Mouse (Mus musculus) left cerebral cortex, postnatal 10 days (tissue): ENCODE data around the gene Ap3m1. TPM values are rescaled to one million over a fixed set of nuclear protein-coding genes. Genes with fewer than 3 reads are reported as not detected.

Source experiments
- DNase-seq, 2 experiments: peaks; one replicate each; pipeline ENCODE4 v3.0.0; 2021 to 2022; ENCODE audit warnings: low spot score in 2 of 2, mixed read lengths in 1 of 2; ENCODE audit errors: extremely low spot score in 1 of 2
- intact Hi-C: fragments of 180-260 bp; cut with DNase I; formaldehyde crosslinking; loops from one replicate; pipeline ENCODE4 v1.15.1; 2025
- total RNA-seq, 2 experiments: library from RNA; stranded (reverse); gene quantifications; 2 replicates each; pipeline ENCODE4 v1.2.3; 2021

The Ap3m1 gene
- total RNA-seq, 2 experiments from 2014 or later, result 79.9 to 87.7 TPM

DNA sequence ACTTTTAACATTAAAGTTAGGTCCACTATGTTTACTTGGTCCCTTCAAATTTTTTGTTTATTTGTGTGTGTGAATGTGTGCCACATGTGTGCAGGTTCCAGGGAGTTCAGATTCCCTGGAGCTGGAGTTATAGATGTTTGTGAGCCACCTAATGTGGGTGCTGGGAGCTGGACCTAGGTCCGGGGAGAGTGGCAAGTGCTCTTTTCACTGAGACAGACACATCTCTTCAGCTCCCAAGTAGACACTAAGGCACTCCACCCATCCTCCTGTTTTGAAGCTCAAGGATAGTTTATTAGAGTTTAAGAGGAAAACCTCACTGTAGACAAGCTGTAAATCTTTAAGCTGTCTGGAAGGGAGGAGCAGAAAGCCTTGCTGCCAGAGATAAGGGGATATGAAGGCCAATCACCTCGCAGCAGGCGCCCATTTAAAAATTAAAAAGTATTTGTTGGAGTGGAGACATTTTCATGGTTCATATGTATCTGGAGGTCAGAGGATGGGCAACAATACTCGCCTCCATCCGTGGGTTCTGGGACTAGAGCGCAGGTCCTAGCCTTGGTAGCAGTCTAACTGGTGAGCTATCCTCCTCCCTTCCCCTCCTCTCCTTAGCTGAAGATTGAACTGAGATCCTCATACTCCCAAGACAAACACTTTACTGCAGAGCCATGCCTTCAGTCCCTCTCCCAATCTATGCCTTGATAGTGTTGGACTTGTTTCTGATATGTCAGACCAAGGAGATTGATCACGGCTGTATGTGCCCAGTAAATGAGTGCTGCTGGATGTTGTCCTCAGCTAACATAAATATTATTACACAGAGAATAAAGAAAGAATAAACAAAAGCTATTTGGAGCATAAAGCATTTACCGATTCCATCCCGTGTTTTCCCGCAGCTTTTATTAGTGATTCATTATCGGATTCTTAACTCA is 22.4 kb upstream of the Ap3m1 start:
- intact Hi-C loops, result no loop called here

DNA sequence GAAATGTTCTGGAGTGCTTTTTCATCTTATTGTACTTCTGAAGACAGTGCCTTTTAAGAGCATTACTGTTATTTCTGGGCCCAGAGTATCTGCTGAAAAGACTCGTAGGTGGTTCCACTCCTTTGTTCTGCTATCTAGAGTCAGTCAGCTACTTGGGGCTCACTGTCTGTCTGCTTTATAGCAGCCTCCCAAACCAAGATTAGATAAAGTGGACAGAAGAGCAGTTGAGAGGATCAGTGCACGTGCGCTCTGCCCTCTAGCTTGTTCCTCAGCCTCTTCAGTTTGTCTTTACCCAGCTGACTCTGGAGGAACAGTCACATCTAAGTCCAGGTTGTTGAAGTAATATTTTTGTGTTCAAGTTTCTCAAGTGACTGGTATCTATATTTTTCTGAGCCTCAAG is 21.7 kb upstream of the Ap3m1 start:
- DNase-seq, result no peak
- intact Hi-C loops, result no loop called here

More for the DNA sequence above, 22.4 kb upstream of the Ap3m1 start:
- no peak for DNase-seq

DNA sequence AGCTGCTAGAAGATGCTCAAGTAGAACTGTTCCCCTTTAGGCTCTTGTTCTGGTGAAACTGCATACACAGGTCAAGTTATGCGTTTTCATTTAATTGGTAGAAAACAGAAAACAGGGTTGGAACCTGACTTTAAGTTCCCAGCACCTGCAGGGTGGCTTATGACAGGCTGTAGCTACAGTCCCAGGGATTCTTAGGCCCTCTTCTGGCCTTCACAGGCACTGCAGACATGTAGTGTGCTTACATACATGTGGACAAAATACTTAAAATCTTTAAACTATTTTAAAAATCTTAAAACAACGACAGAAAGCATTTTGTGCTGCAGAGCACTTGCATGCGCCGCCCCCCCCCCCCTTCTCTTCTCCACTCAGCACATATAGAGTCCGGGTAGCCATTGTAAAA is 17.3 kb upstream of the Ap3m1 start:
- intact Hi-C loops, result no loop called here
- DNase-seq, result no peak

DNA sequence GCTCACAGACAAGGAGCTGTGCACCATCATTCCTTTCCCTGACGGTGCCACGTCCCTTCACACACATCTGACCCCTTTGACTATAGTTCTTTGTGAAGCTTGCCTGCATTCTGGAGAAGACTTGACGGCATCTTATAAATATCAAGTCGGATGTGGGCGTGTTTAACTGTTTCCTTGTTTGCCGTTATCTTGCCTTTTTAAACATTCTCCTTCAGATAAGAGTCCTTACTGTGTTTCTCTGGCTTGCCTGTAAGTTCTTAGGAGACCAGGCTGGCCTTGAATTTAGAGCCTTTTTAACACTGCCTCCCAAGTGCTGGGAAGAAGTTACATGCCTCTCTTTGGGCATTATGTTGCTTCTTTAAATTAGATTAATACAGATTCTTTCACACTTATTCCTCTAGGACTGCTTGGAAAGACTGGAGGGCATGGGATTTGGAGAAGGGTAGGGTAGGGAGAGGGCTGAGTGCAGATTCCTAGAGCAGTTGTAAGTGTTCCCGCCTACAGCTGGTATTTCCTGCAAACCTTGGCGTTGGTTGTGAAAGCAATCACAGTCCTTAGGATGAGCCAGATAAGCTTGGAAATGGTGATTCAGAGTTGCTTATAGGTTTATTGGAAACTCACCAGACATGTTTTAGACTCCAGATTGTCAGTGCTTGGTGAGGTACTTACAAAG is 13.3 kb upstream of the Ap3m1 start:
- intact Hi-C loops, result no loop called here
- DNase-seq, result no peak

DNA sequence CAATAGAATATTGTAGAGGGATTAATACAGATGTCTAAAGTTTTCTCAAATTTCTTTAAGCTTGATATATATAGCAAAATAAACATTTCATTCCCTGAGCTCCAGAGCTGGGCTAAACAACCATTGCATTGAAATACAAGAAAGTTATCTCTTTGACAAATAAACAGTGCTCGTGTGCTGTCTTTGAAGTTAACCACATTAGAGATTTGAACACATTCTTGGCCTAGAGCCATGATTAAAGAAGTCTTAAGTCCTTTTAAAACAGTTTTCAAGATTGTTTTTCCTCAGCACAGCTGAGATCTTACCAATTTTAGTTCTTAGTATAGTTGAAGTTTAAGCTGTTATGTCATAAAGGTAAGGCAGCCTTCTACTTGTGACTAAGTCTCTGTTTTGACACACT is 12.0 kb upstream of the Ap3m1 start:
- intact Hi-C loops, result no loop called here
- no peak for DNase-seq

DNA sequence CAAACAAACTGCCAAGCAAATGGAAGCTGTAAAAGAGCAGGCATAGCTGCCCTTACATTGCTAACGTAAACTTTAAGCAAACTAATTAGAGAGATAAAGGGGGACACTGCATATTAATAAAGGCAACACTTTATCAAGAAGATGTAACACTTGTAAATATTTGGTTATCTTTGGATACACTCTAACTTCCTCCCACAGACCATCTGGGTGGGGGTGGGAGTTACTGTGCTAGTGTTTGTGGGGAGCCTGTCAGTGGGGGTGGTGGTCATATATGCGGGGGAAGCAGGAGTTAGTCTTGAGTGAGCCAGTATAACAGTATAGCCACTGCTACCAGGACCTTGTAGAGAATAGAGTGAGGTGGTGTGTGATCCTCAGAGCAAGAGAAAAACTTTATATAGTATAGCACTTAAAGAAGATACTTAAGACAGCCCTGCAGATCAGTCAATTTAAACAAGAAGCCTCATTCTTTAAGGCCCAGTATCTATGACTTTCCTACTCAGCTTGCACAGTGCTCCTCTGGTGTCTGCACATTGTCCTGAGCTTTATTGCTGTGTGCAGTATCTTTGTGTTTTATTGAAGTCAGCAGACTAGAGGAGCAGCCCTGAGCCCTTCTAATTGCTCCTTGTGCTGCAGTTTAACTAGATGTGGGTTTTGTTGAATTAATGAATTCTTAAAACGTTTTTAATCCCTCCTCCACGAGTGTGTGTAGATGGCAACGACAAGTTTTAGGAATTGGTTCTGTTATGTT is 10.6 kb upstream of the Ap3m1 start:
- DNase-seq, result no peak

DNA sequence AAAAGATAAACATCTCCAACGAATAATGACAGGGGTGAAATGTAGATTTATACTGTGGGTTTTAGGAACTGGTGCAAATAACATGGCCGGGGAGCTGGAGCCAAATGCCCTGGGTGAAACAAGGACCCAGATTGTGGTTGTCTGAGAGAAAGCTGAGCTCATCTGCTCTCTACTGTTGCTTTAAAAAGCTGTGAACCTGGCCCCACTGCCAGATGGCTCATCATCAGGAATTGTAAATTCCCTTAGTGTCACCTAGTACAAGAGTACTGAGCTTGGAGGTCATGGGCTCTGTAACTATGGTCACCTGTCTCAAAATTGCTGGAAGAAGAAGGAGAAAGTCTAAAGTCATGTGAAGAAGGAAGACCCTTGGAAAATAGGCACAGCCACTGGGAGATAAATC is 6.7 kb upstream of the Ap3m1 start:
- intact Hi-C loops, result no loop called here
- no peak for DNase-seq

More for the DNA sequence above, 10.6 kb upstream of the Ap3m1 start:
- intact Hi-C loops, result no loop called here

DNA sequence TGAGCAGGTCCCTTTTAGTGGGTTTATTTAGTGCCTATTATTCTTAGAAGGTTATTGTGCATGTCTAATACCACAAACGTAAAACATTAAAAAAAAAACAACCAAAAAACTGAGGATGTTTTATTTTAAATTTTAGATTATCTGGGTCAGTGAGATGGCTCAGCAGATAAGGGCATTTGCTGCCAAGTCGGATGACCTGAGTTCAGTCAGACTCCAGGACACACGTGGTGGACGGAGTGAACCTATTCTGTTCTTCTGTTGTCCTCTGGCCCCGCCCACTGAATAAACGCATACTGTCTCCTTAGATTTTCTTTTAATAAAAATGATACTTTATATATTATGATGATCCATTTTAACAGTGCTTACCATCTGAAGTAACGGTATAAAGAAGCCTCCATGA is 1.3 kb upstream of the Ap3m1 start:
- DNase-seq, result peak in 1 of 2 experiments; percentile 28
- intact Hi-C loops, result loop anchor here (5.0 kb wide), 1 partner anchor 64 kb away; no protein-coding TSS in a partner anchor

DNA sequence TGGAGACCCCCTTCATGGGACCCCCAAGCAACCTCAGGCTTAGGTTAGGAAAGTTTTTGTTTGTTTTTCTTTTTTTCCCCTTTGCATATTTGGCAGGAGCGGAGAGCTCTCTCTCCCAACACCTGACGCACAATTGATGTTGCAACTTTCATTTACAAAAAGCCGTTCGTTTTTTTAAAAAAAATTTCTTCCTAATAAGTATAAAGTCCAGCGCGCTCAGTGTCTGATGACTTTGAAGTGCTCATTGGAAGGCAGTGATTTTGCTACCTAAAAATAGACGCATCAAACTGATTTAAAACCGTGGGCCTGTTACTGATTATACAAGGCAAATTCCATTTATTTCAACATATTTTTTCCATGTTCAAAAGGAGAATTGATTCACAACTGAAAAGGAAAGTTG is 843 bp upstream of the Ap3m1 start:
- DNase-seq, result no peak
- intact Hi-C loops, result loop anchor here (5.0 kb wide), 1 partner anchor 64 kb away; no protein-coding TSS in a partner anchor

DNA sequence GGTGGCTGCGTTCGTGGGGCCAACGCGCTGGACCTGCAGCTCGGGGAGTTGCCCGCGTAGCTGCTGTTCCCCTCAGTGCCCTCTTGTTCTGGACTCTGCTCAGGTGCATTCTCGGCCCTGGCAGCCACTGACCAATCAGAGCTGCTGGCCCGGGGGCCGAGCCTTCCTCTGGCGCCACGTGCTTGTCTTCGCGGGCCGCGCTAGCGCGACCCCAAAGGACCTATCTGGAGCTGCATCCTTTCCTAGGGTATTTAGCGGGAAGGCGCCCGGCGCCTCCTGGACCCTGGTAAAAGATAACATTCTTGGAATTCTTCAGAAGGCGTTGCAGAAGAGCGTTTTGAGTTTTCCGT is 448 bp upstream of the Ap3m1 start:
- DNase-seq, result peak; percentile 62 to 86
- intact Hi-C loops, result loop anchor here (5.0 kb wide), 1 partner anchor 65 kb away; no protein-coding TSS in a partner anchor

DNA sequence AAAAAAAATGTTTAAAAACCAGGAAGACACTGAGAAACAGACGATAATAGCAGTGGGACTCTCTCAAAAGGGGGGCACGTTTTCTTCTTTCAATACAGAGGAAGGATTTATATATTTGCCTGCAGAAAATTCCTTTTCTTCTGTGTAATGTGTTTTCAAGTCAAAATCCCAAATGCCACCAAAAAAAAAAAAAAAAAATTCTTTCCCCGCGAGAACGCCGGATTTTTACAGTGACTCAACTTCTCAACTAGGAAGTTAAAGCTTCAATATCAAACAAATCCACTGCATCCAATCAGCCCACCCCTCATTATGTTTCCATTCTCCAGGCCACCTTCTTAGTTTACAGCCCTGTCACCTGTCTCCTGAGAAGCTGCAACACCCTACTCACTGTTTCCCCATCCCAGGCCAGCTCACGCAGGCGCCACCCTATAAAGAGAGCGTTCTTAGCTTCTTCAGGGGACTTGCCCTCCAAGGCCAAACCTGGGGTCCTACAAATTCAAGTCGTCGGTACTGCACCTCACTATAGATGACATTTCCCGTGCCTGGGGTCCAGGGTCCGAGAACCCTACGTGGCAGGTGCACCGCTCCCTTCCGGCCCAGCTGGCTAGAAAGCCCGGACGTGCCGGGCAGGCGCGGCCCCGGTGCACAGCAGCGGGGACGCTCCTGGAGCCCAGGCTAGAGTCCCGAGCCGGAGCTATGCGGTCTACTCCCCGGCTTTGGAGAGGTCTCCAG is 762 bp downstream of the Ap3m1 start:
- no peak for DNase-seq
- intact Hi-C loops, result loop anchor here (5.0 kb wide), 1 partner anchor 66 kb away; no protein-coding TSS in a partner anchor

DNA sequence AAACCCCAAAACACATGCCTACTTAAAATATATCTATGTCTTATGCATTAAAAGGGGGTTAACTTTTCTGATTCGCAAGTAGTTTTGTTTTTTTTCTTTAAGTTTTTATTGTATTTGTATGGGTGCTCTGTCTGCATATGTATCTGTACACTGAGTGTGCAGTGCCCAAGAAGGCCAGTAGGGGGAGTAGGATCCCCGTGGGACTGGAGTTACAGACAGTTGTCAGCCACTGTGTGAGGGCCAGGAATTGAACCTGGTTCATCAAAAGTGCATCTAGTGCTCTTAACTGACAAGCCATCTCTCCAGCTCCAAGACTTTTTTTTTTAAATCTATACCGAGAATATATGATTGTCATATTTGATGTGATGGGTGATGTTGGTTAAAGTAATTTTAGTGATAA is 1.6 kb downstream of the Ap3m1 start:
- intact Hi-C loops, result loop anchor here (5.0 kb wide), 1 partner anchor 67 kb away; no protein-coding TSS in a partner anchor
- DNase-seq, result peak in 1 of 2 experiments; percentile 44

DNA sequence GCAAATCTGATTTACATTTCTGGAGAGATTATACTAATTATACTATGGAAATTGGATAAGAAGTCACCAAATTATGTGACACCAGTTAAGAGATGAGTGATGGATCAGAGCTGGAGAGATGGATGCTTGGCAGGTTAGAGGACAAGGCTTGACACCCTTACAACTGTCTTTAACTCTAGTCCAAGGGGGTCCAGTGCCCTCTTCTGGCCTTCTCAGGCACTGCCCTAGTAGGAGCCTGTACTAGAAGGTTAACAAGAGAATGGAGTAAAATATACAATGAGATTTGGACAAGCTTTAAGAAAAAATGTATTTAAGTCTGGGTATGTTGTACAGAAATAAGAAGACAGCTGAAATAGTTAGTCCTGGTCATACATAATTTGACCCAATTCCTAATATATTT is 3.4 kb downstream of the Ap3m1 start:
- intact Hi-C loops, result no loop called here
- peak in 1 of 2 experiments; percentile 51 for DNase-seq

DNA sequence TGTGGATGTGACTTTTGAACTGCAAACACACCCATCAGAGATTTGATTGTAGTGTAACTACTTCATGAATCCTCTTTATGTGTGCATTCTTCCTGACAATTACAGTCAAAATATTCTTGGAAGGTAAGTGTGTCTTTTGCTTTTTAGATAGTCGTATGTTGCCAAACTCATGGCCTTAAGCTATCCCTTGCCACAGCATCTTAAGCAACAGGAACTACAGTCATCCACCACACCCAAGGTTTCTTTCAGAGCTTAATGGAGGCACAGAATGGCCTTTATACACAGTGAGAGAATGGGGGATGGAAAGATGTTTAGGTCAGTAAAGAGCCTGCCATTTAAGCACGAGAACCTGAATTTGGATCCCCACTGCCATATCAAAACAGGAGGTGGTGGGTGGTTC is 4.5 kb downstream of the Ap3m1 start:
- intact Hi-C loops, result no loop called here
- DNase-seq, result no peak

DNA sequence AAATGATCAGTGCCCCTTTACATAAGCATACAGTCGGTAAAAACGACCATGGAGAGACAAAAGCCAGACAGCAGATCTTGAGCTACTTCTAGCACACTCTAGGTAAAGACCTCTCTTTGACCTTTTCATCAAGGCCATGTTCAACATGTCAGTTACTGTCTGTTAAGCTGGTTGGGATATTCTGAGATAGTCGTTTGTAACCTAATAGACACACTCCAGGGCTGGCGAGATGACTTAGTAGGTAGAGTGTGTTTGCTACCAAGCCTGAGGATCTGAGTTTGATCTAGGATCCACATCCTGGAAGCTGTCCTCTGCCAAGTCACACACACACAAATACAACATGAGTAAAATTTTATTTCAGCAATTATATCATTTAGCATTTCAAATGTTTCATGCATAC is 12.7 kb downstream of the Ap3m1 start:
- intact Hi-C loops, result no loop called here
- DNase-seq, result no peak

DNA sequence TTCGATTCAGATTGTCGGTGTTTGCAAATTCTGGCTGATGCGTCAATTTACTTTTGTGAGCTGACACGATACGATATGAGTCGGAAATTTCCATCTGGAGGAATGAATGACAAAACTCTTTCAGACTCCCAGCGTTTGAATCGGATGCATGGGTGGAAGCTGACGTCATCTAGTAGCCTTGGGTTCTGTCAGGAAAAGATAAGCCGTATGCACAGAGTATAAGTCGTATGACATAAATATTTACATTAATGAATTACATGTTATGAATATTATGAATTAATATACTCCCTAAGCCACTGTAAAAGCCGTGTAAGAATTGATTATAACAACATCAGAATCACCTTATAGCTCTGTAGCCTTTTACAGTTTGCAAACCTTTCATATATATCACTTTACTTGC is 13.2 kb downstream of the Ap3m1 start:
- intact Hi-C loops, result no loop called here
- DNase-seq, result no peak

DNA sequence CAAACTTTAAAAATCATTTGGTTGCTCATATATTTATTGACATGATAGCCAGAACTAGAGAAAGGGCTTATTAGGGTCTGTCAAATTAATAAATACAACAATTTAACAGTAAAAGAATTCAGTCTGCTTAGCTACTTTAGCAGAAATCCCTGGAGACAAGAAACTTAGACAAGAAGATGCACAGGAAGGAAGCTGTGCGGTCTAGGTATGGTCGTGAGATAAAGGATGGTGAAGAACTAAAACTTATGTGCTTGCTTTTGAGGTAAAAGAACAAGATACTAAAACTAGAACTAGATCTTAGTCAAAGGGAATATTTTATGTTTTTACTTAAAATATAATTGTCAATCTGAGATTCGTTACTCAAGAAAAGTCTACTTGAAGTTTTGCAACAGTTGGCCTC is 17.5 kb downstream of the Ap3m1 start:
- DNase-seq, result no peak
- intact Hi-C loops, result no loop called here

DNA sequence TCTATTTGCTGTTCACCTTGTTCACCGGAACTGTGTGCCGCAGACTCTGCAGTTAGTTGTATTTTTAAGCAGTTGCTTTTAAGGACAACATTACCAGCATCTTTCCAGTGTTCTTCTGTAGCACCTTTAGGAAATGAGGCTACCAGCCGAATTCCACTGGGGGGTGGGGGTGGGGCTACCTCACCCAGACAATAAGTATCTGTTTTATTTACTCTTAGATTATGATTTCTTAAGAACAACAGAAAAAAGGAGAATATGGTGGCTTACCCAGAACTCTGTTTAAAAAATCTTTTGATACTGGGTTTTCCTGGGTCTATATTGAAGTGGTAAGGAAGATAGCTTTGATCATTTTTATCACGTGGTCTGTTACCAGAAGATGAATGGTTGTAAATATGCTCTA is 18.0 kb downstream of the Ap3m1 start:
- intact Hi-C loops, result no loop called here
- no peak for DNase-seq
